Mouse (Mus musculus) ES-E14 (cell line): ENCODE data around the gene Arhgap35.

Source experiments
- CHD2 ChIP-seq: IDR thresholded peaks from 2 replicates; pipeline ENCODE4 v1.6.1; 2014; ENCODE audit warnings: mild to moderate bottlenecking, low read depth, low read length, inconsistent platforms
- HCFC1 ChIP-seq: IDR thresholded peaks from 2 replicates; pipeline ENCODE4 v1.6.1; 2012; ENCODE audit warnings: low read length, inconsistent platforms, borderline replicate concordance; ENCODE audit not compliant: insufficient read depth
- MAFK ChIP-seq: IDR thresholded peaks from 2 replicates; pipeline ENCODE4 v1.6.1; 2014; ENCODE audit warnings: mild to moderate bottlenecking, low read depth, low read length, inconsistent platforms; ENCODE audit not compliant: insufficient read depth
- ZC3H11A ChIP-seq: IDR thresholded peaks from 2 replicates; pipeline ENCODE4 v1.6.1; 2012; ENCODE audit warnings: low read depth, mild to moderate bottlenecking, inconsistent platforms, low read length, borderline replicate concordance
- ZNF384 ChIP-seq: IDR thresholded peaks from 2 replicates; pipeline ENCODE4 v1.6.1; 2012; ENCODE audit warnings: low read depth, low read length, inconsistent platforms

DNA sequence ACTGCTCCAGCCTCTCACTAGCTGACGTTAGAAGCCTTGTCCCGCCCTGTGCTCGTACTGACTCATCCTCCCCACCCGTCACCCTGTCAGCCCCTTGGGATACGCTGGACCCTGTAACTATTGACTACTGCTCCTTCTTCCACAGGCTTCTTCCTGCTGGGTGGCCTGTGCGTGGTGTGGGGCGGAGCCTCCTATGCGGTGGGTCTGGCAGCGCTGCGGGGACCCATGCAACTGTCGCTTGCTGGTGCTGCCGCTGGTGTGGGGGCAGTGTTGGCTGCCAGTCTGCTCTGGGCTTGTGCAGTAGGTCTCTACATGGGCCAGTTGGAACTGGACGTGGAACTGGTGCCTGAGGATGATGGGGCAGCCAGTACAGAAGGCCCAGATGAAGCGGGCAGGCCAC is 159.8 kb downstream of the Arhgap35 start:
- TF ChIP-seq ZC3H11A (no peak), MAFK (no peak), HCFC1 (no peak), CHD2 (no peak), ZNF384 (no peak)
